Mouse (Mus musculus): ENCODE measurements around the gene Pfn2.
"Not testable (repeated sequence)": the region's sequence is repeated elsewhere in the genome, so short reads cannot be mapped to it uniquely, and the experiment has no call there.

Gene Pfn2

DNA sequence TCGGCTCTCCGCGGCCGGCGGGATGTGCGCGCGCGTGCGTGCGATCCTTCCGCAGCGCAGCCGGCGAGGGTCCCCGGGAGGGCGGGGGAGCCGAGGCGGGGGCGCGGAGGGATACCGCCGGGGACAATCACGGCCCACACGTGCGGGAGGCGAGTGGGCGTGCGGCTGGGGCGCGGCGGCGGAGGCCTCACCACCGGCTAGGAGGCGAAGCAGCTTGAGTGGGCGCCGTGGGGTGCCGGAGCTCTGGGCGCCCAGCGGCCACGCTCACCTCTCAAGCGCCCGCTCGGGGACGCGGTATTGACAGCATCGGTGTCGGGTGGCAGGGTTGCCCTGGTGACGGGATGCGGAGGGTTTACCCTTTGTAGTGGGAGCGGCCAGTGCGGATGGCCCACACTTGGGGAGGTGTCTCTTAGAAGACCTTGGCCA, at the start of gene Pfn2:
TSS of gene Pfn2 (minus strand) at position 320 of the 426 bp plus-strand sequence.
- no peak for DNase-seq (ENCODE audit: low spot score)

GRCm38 (mm10) chr3:57882945-57883344, 35.1 kb upstream of the Pfn2 start:
- DNase-seq (ENCODE audit: low spot score) = peak; percentile 3

- DNase-seq (ENCODE audit: low spot score) = no peak
Observed at GRCm38 (mm10) chr3:57846912-57847759, 743 bp downstream of the Pfn2 start.

DNA sequence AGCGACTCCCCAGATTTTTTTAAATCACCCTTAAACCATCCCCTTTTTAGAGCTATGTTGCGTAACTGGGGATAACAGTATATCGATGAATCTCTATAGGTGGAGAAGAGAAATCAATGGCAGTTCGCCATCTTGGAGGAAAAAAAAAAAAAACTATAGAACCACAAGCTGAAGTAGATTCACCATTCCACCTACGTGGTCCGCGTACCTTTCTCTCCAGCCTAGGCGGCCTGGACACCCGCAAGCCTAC, 1.3 kb downstream of the Pfn2 start:
- no peak for DNase-seq (ENCODE audit: low spot score)

DNA sequence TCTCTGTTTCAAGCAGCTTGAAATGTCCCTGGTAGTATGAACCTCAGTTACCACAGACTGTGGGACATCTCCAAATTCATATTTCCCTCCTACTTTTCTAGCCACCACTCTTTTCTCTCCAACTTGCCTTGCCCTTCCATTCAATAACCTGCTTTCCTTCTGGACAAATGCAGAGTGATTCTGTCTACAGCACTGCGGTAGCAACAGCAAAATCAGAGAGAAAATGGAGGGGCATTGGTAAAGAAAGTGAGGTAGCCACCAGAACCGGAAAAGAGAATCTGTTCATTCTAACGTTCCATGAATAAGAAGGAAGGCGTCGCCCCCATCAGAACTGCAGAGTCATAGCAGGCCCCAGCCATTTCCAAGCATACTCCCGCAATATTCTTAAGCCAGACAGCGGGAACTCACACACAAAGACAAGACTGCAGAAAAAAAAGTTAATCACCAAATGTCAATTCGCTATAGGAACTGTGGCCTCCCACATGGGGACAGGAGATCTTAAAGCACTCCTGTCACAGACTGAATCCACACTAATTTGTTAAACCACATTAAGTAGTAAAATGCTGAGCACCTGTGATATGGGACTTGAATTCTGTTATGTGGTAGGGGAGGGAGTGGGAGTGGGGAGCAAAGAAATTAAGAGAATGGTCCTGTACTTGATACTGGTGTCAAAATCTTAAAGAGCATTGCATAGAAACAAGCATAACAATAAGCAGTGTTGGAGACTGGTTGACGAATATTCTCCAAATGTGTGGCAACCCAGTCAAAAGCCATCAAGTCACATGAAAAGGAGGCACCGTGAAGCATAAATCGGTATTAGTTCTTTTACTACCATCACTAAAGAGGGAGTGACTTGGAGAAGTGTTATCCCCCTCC, 1.9 kb downstream of the Pfn2 start:
- DNase-seq (ENCODE audit: low spot score) = no peak

DNA sequence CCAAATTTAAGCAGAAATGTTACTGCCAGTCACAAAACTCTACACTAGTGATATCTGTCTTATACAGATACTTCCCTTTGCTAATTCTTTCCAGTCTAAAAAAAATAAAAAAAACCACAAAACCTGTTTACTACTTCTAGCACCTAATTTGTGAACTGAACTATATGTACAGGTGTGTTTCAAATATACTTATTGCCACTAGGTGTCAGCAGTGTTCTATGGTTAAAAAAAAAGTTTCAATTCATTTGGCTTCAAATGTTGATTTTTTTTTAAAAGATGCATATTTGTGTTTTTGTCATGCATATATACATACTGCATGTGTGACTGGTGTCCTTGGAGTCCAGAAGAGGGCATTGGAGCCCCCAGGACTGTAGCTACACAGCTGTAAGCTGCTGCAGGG, 4.1 kb downstream of the Pfn2 start:
- DNase-seq (ENCODE audit: low spot score) = no peak

- no peak for DNase-seq (ENCODE audit: low spot score)
Observed at GRCm38 (mm10) chr3:57836911-57837310, 11.0 kb downstream of the Pfn2 start.

GRCm38 (mm10) chr3:57833585-57833984, 14.3 kb downstream of the Pfn2 start:
- DNase-seq (ENCODE audit: low spot score) = no peak

DNA sequence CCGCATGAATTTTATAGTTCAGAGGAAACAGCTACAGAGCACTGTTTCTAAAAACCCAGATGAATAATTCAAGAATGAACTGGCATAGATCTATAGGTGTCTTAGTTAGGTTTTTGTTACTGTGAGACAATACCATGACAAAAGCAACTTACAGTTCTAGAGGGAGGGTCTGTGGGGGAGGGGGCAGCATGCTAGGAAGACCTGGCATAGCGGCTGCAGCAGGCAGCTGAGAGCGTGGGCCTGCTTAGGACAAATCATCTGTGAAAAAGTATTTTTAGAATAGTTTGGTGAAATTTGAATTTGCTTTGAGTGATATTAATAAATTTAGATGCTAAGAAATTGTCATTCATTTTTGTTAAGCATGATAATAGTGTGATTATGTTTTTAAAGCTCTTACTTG, 22.0 kb downstream of the Pfn2 start:
- DNase-seq (ENCODE audit: low spot score) = no peak

DNA sequence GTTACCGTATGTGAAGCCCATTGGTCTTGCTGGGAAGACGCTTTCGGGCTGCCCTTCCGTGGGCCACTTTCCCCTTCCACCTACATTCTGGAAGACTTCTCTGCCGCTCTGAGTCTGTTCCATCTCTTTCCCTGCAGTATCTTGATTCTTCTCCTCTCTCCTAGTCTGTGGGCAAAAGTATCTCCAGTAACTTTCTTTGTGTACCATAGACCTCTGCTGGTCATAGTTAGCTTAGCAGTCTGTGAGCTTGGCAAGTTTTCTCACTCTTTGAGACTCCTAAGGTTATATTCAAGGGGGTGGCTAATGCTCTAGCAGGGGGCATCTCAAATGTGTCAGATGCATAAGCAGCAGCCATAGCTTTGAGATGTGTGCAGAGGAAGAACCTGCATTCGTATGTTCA, 32.4 kb downstream of the Pfn2 start:
- no peak for DNase-seq (ENCODE audit: low spot score)

DNA sequence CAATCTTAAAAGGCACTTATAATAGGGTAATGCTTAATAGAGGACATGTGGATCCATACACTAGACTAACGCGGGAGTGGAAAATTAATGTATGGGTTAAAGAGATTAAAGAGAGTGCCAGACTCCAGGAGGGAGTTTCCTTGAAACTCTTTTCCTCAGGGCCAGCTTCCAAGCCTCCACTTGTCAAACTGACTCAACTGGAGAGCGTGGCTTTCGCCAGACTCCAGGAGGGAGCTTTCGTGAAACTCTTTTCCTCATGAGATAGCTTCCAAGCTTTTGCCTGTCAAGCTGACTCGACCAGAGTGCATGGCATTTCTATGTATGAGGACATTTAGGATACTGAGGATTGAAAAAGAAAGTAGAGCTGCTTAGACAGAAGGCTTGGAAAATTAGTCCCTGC, 52.8 kb downstream of the Pfn2 start:
- DNase-seq (ENCODE audit: low spot score) = not testable (repeated sequence)

All from layer of hippocampus, adult 9-10 months (tissue).